Mouse (Mus musculus) testis, postnatal 14 days (tissue): Measurements from ENCODE around the gene Ly75.

Source experiments
- DNase-seq: peaks from one replicate; pipeline ENCODE4 v3.0.0; 2021; ENCODE audit warnings: low spot score

The Ly75 gene

DNA sequence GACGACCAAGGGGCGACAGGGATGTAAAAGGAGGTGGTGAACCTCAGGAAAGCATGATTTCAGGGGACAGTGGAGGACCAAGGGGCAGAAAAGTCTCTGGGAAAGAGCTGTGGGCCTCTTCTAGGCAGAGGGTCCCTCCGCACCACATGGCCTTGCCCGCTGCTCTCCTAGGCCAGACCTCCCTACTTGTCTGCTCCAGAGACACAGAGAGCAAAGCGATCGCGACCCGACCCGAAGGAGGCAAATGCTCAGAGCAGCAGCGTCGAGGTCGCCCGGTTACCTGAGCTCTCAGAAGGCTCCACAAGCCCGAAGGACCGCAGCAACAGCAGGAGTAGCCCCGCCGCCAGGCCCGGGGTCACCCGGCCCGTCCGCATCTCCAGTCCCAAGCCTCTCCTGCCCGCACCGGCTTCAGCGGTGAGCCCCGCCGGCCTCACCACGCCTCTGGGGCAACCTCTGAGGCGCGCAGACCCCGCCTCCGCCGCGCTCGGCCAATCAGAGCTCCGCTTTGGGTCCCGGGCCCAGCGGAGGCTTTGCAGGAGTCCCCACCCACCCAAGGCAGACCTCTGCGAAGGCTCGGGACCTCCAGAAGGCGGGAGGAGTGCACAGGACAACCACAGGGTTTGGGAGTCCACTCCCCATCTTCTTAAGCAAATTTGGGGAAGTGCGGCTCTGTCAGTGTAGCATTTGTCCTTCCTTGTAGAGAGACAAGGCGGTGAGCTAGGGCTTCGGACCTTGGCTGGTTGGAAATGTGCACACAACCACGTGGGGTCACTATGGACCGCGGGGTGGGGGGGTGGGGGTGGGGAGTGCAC is at the start of gene Ly75:
Ly75 (minus strand) TSS at position 446 of the 812 bp plus-strand sequence.
- DNase-seq = peak; percentile 89

DNA sequence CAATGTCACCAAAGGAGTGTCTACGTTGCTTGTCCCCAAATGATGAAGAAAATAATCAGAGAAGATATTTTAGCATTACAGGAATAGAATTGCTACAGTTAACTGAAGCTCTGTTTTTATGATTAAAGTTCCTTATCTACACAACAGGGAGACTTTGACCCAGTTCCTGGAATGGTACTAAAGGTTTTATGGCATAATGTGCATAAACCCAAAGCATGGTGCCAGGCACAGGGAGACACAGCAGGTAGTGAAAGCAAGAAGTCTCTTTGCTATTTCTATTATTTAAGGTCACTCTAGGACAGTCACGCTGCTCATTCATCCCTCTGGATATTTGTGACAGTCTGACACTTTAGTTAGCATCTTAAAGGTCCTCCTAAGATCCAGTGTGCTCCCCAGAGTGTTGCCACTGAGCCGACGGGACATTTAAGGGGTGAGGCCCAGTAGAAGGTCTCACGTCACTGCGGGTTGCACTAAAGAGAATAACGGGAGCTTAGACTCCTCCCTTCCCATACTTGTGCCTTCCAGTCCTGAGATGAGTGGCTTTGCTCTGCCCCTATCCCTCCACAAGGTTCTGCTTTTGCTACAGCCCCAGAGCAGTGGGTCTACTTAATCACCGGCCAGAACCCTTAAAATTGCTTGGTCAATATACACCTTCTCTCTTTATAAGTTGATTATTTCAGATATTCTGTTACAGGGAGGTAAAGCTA is 47.4 kb upstream of the Ly75 start:
- no peak for DNase-seq

DNA sequence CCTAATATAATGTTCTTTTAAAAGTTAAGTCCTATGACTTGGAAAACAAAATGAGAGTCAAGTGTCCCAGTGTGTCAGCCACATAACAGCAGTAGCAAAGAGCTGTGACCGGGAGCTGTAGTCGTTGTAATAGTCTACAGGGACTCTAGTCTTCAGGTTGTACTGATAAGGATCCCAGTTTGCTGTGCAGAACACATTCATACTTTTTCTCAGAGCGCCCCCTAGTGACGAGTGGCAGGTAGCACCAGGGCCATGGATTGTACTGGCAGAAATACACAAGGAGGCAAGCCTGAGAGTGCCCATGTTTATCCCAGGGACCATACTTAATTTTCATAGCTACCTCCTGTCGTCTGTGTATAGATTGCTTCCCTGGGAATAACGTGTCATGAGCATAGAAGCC is 35.0 kb upstream of the Ly75 start:
- DNase-seq = peak; percentile 57

DNA sequence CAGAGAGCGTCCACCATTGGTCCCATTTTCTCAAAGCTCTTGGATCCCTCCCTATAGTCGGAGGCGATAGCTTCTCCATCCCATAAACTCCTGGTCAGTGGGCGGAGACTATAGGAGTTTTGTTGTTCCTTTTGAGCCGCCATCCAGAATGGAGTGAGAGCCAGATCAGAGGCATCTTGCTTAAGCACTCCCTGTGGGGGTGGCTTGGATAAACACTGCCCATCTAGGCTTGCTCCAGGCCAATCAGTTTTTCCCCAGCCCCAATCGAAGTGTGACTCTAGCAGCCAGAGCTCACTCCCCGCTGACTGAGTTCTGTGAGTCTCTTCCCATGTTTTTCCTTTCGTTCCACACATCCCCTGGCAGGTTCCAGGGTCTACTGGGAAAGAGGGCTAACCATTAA is 31.2 kb upstream of the Ly75 start:
- DNase-seq = no peak

DNA sequence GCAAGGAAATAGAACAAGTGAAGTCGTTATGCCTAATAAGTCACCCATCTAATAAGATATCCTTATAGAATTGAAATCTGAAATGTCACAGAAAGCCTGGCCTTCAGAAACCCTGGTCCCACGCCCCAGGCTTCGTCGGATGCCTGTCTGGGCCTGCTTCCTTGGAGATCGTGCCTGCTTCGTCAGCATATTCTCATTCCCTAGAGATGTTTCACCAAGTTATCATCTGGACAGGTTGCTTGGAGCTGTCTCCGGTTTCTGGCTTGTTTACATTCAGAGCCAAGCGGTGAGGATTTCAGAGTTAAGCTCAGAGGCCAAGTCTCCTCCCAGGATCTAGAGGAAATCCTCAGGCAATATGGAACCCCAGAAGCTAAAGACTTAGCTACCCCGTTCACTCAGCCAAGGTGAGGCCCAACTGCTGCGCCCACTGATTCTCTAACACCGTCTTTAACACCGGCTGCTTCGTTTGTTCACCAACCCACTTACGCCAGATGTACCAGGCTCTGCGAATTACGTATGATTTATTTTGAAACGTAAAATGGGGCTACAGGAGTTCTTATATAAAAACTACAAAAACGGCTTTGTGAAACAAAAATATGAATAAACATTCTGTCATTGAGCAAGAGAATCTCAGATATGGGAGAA is 30.0 kb upstream of the Ly75 start:
- DNase-seq = no peak

DNA sequence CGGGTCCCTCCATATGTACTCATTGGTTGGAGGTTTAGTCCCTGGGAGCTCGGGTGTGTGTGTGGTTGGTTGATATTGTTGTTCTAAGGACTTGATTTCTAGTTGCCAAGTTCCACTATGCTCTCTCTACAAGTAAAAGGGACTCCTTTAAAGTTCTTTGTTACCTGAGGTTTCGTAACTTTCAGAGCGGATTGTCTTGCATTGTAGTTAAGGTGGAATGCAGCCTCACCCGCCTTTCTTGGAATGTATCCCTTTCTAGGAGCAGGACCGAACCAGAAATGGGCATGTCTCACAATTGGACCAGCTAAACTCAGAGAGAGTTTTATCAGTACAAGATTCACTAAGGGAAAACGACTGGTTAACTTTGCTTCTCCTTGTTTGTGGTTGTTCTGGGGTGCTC is 28.1 kb upstream of the Ly75 start:
- no peak for DNase-seq

DNA sequence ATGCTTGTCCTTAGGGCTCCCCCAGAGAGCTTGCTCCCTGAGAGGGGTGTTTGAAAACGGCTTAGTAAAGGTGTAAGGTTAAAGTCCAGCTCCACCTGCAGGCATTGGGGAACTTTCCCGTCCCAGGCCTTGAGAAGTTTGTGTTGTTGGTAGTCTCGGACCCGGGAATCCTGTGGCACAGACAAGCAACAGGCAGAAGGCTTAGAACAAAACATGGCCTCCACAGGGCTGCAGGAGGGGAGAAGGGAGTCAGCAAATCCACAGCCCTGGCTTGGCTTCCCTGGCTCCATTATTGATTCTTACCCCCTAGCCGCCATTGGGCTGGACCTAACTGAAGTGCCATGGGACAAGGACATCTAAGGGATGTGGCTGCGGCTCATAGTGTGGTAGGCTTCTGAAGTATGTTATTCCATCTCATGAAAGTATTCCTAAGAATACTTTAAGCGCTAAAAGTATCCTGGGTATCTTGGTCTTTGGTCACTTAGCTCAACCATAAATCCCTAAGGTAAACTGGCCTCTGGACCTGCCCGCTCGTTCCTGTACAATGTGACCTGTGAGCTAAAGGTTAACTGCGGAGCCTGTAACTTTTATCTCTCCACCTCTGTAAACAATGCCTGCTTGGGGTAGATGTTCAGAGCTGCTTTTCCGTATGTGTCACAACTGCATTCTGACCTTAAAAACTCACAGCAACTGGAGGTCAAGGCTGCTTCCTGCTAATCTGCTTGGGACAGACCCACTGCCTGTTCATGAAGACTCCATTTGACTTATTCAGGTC is 27.1 kb upstream of the Ly75 start:
- no peak for DNase-seq

DNA sequence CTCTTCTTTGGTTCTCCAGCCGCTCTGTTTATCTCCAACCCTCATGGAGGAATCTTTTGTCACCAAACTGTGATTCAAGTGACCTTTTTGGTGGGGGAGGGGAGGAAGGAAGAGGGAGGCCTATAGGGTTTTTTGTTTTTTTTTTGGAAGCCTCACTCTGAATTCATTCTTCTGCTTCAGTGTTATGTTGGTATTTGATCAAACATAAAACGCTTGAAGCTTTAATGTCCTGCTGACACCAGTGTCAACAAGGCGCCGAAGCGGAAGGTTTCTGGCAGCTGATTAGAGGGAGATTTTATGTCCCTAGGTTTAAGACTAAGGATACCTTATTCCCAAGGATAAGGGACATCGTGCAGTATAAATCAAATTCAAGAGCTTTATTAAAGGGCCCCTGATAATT is 26.1 kb upstream of the Ly75 start:
- DNase-seq = no peak

DNA sequence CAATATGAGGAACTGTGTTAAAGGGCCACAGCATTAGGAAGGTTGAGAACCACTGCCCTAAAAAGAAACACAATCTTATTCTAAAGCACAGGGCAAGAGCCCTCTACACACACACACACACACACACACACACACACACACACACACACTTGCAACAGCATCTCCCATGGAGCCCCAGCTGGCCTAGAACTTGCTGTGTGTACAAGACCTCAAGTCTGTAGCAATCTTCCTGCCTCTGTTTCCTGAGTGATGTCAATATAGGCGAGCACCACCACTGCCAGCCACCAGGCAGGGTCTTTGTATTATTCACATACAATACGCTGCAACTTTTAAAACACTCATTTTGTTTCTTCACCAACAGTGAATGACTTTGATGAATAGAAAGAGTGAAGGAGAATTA is 24.3 kb upstream of the Ly75 start:
- DNase-seq = no peak

DNA sequence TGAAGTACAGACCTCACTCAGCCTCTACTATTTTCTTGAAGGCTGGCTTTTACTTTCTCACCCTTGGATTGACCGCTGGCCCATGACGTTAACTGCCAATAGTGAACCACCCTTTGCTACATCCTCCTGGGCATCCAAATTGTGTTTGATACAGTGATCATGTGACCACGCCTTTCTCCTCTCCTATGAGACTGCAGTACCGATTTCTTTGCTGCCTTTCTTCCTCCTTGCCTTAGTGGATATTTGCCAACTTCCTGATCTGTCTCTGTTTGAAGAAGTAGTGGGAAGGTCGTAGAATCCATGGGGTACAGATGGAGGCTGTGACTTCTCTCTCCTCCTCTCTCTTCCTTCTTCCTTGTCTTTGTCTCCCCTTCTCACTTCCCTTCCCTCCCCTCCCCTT is 22.3 kb upstream of the Ly75 start:
- no peak for DNase-seq

DNA sequence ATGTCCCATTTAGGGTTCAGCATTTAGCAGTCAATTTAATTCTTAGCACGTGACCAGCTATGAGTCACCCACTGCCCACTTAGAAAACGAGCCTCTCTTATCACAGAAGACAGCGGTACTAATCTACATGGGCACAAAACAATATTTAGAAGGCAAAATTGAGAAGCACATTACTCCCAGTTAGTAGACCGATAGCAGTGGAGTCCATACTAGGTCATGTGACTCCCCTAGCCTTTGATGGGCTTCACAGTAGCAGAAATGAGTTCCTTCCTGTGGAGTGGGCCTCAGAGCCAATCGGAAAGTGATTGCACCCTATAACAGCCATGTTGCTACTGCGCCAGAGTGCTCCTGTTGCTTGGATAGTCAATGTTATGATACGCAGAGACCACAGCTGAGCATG is 21.7 kb upstream of the Ly75 start:
- DNase-seq = no peak

DNA sequence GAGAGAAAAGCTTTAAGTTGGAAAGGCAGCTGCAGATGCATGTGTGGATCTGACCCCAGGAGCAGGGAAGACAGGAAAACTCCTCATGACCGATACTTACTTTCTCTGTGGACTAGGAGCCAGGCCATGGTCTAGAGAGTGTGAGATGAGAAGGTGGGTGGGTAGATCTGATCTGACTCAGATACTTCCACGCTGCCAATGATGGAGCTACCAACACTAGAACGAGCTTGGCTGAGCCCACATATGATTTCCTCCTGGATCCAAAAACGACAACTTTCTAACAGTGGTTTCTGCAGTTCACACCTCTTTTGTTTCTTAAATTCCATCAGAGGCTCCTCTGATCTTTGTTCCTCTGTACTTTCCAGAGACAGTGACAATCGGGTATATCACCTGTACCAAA is 18.6 kb upstream of the Ly75 start:
- DNase-seq = no peak

DNA sequence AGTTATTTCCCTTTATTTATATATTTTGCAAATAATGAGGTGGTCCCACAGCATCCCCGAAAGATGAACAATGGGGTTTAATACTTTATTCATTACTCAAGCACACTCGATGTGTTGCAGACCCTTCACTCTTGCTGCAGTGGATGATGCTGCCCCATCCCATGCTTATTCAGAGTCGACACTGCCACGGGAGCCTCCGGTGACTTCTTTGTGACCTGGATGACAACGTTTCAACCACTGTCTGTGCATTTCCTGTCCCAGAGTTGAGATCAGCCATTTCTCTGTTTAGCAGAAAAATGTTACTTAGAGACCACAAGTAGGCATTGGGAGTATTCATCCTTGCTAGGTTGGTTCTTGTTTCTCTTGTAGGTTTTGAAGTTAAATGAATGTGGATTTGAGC is 10.7 kb upstream of the Ly75 start:
- no peak for DNase-seq

DNA sequence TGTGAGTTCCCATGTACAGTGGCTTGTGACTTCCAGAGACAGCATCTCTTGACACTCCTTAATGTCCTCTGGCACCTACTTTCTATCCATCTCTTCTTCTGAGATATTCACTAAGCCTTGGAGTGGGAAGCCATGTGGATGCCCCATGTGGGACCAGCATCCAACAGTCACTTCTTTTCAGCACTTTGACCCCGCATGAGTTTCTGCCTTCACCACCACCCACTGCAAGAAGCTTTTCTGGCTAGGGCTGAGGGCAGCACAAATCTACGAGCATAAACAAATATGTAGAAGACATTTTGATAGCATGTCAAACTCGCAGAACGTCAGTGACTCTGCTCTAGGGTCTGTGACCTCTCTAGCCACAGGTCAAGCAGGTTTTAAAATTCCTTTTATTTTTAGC is 9.2 kb upstream of the Ly75 start:
- DNase-seq = no peak

DNA sequence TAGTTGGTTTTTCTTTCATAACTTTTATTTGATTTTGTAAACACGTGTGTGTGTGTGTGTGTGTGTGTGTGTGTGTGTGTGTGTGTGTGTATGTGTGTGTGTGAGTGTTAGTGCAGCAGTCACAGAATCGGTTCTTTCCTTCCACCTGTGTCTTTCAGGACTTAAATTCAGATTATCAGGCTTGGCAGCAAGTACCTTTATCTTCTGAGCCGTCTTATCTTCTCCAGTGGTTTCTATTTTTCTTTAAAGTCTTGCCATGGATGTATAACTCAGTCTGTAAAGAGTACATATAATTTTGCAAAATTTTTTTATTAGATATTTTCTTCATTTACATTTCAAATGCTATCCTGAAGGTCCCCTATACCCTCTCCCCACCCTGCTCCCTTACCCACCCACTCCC is 4.3 kb upstream of the Ly75 start:
- DNase-seq = no peak

DNA sequence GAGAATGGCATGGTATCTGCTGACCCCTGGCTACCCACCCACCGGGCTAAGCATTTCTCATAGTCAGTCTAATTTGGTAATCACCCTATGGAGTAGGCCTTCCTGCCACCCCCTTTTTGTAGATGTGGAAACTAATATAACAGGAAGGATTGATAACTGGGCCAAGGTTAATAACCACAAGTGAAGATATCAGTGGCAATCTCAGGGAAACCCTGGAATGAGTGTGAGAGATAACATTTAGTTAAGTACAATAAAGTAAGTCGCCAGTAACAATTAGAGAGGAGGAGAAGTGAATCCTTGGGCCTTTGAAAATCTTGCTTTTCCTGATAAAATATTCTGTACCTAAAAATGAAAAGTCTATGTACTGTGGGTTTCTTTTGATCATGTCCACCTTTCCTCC is 3.7 kb upstream of the Ly75 start:
- no peak for DNase-seq

DNA sequence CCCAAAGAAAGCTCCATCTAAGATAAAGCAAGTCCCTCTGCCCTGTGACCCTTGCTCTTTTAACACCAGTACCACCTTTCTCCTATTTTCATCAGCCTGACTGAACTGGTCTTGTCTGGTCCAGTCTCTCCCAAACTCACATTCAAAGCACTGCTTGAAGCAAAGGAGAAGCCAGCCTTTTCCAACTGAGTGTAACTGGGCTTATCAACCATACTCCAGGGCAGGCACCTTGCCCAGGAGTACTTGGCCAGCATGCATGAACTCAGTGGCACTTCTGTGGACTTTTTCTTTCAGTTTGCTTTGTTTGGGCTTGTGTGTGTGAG is 1.6 kb upstream of the Ly75 start:
- no peak for DNase-seq

DNA sequence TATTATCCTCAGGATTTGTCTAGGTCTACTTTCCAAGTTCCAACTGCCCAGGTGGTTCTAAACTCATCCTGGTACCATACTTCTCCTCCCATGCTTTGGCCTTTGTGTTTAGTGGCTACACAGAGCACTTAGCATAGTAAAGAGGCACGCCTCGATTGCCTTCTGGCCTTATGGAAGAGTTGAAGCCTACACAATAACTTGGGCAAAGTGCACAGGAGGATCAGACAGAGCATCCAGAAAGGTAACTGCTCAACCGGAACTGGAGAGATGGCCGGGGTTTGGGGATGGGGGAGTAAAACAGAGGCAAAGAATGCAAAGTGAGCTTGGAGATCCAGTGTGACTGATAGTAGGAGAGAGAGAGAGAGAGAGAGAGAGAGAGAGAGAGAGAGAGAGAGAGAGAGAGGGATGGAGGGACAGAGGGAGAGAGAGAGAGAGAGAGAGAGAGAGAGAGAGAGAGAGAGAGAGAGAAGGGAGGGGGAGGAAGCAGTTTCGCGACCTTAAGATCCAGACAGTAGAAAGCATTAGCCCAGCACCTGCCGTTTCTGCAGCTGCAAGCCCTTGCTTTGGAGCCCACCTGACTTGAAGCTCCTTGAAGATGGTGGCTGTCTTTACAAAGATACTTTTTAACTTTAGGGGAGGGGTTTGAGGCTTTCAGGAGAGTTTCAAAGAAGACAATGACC is 1.1 kb upstream of the Ly75 start:
- DNase-seq = peak; percentile 32

DNA sequence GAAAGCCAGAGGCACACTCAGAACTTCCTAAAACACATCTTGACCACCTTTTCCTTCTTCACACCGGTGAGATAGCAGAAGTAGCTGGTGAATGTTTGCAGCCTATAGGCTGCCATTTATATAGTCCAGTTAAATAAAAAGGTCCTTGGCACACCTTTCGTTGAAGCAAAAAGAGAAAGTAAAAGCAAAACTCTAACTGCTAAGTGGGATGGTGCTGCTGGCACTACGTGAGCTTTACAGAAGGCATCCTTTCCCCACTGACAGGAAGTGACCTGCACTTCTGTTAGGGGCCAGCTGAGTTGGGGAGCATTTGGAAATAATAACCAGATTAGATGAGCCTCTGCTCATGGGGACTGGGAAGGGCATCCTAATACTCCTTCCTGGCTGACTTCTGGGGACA is 757 bp downstream of the Ly75 start:
- no peak for DNase-seq

DNA sequence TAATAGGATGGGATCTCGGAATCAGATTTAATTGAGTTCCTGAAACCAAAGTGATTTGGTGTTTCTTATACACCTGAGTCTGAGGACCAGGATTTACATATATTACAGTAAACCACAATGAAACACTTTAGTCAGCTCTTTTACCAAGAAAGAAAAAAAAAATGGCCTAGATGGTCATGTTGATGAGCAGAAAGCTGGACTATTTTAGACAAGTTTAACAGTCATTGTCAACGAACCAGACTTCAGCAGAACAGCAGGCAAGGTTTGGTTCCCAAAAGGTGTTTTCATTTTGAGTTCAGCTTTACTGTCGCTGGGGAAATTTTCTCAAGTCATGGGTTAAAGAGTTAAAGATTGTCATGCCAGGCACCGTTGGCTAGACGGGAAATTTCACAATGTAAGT is 5.8 kb downstream of the Ly75 start:
- DNase-seq = no peak

DNA sequence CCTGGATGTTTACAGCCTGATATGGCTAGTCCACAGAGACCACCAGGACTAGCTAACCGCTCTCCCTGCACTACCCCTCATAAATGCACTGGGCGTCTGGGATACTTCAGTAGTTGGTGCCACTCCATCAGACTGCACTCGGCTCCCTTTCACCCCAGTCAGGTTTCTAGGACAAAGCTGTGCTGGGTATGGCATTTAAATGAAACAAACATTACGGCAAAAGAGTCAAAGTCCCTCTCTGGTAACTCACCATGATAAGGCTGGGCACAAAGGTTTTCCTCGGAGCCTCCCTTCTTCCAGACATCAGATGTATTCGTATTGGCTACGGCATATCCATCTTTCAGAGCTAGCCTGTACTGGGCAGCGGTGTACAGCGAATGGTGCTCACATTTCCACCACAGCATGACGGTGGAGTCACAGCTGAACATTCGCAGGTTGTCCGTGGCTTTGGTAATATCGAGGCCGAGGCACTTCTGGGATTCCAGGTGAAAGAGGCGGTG is 7.4 kb downstream of the Ly75 start:
- no peak for DNase-seq

DNA sequence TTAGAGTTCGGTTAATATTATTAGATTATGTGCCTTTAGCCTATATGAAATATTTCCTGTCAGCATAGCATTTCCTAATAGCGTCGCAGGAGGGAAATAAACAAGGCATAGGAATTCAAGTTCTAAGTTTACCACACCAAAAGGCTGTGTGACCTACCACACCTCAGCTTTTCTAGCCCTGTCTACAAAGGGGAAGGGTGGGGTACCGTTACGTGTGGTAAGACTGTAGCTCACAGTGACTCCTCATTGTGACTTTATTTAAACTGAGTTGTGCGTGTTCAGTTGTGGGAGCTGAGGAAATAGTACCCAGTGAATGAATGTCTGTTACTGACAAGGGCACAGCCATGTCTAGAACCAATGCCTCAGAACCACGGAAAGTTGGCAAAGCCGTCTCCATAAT is 8.0 kb downstream of the Ly75 start:
- DNase-seq = no peak
